Mouse (Mus musculus): Measurements from ENCODE around the gene Lifr. TPM values are rescaled to one million over a fixed set of nuclear protein-coding genes. Genes with fewer than 3 reads are reported as not detected.

Lifr gene
- polyA plus RNA-seq, 1 experiment from 2014 or later = 18.8 TPM

DNA sequence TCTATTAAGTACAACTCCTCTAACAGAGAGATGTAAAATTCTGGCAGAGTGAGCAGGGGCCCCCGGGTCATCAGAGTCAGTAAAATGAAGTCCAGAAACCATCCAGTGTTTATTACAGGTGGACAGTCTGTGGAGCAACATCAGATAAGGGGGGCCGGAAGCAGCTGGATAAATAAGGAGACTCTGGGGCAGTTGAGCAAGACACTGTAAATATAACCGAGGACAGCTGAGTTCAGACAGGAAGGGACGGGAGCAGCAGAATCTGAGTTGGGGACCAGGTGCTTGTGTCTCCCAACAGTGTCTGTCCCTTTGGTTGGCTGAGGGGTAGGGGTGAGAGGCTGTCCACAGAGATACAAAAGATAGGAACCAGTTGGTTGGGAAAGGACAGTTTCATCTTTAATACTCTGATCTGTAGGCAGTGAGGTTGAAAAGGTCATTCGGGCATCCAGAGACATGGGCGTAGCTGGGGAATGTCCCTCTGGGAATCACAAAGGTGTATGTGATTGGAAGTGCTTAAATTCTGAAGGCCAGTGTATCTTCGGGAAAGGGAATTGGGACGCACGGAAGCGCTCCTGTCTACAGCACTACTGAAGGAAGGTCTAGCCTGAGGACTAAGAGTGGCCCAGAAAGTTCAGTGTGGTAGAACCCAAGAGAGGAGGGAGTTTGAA lies 77.0 kb downstream of the Lifr start:
- Histone ChIP-seq H3K27me3 (replicated peaks) (no peaks in the 10 kb centered on the region), H3K4me1 (no peaks in the 10 kb centered on the region), H3K9ac (replicated peaks) (no peak overlapping the region), H3K4me2 (no peak overlapping the region), H3K27ac (replicated peaks) (no peak overlapping the region), H3K9me3 (replicated peaks) (no peaks in the 10 kb centered on the region), H3K4me3 (replicated peaks) (no peak overlapping the region), H3K36me3 (peaks cover 27% of the 10 kb centered on the region)
- ATAC-seq (ENCODE audit: low FRiP score) = no peak
- 92% methylated on average over 10 of the region's 10 CpGs for WGBS

DNA sequence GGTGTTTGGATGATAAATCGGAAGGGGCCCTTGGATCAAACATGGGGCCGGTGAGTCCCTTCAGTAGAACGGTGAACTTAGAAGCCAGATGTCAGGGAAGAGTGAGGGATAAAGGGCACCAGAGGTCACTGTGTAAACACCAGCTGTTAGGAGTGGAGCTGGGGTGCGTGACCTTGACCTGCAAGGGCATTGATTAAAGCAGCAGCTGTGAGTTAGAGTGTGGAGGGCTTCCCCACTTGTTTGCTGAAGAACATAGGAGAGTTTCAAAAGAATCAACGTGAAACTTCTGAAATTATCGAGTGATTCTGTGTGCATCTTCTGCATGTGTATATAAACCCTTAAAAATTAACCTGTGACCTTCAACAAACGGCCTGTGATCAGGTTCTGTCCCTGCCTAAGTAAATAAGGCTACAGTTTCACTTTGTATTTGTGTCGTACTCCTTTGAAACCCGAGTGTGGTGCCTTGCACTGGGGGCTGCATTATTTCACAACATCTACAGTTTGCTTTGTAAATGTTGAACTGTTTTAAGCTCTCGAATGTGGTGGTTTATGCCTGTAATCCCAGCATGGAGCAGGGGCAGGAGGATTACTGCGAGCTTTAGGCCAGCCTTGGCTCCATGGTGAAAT lies 77.6 kb downstream of the Lifr start:
- H3K36me3 ChIP-seq = peaks cover 27% of the 10 kb centered on the region
- H3K27ac ChIP-seq (replicated peaks) = no peak overlapping the region
- H3K27me3 ChIP-seq (replicated peaks) = no peaks in the 10 kb centered on the region
- no peak overlapping the region for H3K9ac ChIP-seq (replicated peaks)
- no peak overlapping the region for H3K4me2 ChIP-seq
- H3K9me3 ChIP-seq (replicated peaks) = no peaks in the 10 kb centered on the region
- H3K4me1 ChIP-seq = no peaks in the 10 kb centered on the region
- no peak overlapping the region for H3K4me3 ChIP-seq (replicated peaks)
- ATAC-seq (ENCODE audit: low FRiP score) = no peak
- WGBS = 76% methylated on average over 11 of the region's 11 CpGs

DNA sequence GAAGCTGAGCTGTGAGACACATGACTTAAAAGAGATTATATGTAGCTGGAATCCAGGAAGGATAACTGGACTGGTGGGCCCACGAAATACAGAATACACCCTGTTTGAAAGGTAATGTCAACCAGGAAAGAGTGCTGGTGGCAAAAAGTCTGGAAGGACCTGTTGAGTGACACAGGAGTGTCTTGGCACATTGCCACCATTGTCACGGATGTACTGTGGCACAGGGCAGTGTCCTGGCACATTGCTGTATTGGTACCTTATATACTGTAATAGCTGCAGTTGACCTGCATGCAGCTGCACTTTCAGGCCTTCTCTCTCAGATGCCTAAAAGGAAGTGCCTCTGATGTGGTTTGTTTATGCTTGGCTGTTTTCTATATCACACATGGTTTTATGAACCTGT lies 82.5 kb downstream of the Lifr start:
- 70% methylated on average over 2 of the region's 2 CpGs for WGBS
- Histone ChIP-seq H3K27ac (replicated peaks) (no peak overlapping the region), H3K27me3 (replicated peaks) (no peaks in the 10 kb centered on the region), H3K4me3 (replicated peaks) (no peak overlapping the region), H3K4me2 (no peak overlapping the region), H3K4me1 (no peaks in the 10 kb centered on the region), H3K9ac (replicated peaks) (no peak overlapping the region), H3K9me3 (replicated peaks) (no peaks in the 10 kb centered on the region), H3K36me3 (peaks cover 15% of the 10 kb centered on the region)
- ATAC-seq (ENCODE audit: low FRiP score) = no peak

DNA sequence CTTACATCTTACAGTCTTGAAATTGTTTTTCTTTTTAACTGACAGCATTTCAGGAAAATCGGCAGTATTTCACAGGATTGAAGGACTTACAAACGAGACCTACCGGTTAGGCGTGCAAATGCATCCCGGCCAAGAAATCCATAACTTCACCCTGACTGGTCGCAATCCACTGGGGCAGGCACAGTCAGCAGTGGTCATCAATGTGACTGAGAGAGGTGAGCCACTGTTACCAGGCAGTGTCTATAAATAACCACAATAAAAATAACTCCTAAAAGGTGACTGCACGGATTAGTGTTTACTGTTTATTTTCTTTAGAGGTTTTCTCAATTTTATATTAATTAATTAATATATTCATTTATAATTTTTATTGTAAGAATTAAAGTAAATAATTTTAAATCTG lies 82.9 kb downstream of the Lifr start:
- H3K36me3 ChIP-seq = peaks cover 15% of the 10 kb centered on the region
- H3K4me1 ChIP-seq = no peaks in the 10 kb centered on the region
- ATAC-seq (ENCODE audit: low FRiP score) = no peak
- no peak overlapping the region for H3K4me3 ChIP-seq (replicated peaks)
- no peak overlapping the region for H3K27ac ChIP-seq (replicated peaks)
- WGBS = 83% methylated on average over 7 of the region's 7 CpGs
- H3K9ac ChIP-seq (replicated peaks) = no peak overlapping the region
- H3K27me3 ChIP-seq (replicated peaks) = no peaks in the 10 kb centered on the region
- no peak overlapping the region for H3K4me2 ChIP-seq
- H3K9me3 ChIP-seq (replicated peaks) = no peaks in the 10 kb centered on the region

DNA sequence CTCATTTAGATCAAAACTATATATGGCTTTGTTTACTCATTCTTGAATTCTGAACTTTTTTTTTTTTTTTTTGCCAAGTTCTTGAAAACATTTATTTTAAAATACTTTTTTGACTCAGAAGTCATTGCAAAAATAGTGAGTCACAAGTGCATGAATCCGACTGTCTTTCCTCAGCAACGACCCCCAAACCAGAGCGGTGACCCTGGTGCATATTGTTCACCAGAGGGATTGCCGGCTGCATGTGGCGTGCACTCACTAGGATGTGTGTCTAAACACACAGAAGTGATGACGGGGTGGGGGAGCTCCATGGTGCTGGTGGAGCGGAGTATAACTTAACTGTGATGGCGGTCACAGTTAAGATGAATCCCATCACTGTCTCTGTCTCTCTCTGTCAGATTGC lies 83.4 kb downstream of the Lifr start:
- WGBS = 87% methylated on average over 8 of the region's 8 CpGs
- no peaks in the 10 kb centered on the region for H3K27me3 ChIP-seq (replicated peaks)
- no peak for ATAC-seq (ENCODE audit: low FRiP score)

DNA sequence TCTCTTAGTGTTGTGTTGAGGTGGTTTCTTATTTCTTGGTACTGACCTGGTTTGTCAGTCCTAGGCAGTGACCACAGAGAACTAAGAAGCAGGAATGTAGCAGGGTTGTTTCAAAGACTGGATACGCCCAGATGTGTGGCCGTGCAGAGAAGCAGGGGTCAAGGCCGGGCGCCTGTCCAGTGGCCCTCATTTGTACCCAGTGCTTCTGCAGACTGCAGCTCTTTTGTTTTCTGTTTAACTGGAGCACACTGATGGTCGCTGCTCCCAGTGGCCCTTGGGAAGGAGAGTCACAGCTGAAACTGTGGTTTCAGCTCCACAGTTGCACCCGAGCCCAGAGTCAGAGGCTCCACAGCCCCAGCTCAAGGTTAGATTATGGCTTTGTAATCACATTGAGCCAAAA lies 90.2 kb downstream of the Lifr start:
- no peak for ATAC-seq (ENCODE audit: low FRiP score)
- WGBS = 59% methylated on average over 6 of the region's 6 CpGs
- H3K27me3 ChIP-seq (replicated peaks) = no peaks in the 10 kb centered on the region
- no peak overlapping the region for H3K4me2 ChIP-seq
- no peak overlapping the region for H3K9ac ChIP-seq (replicated peaks)
- H3K4me3 ChIP-seq (replicated peaks) = no peak overlapping the region
- peaks cover 25% of the 10 kb centered on the region for H3K36me3 ChIP-seq
- H3K4me1 ChIP-seq = no peaks in the 10 kb centered on the region
- no peak overlapping the region for H3K27ac ChIP-seq (replicated peaks)
- H3K9me3 ChIP-seq (replicated peaks) = no peaks in the 10 kb centered on the region

More for the DNA sequence above, 83.4 kb downstream of the Lifr start:
- Histone ChIP-seq H3K9me3 (replicated peaks) (no peaks in the 10 kb centered on the region), H3K9ac (replicated peaks) (no peak overlapping the region), H3K4me2 (no peak overlapping the region), H3K27ac (replicated peaks) (no peak overlapping the region), H3K4me1 (no peaks in the 10 kb centered on the region), H3K4me3 (replicated peaks) (no peak overlapping the region), H3K36me3 (peaks cover 15% of the 10 kb centered on the region)

DNA sequence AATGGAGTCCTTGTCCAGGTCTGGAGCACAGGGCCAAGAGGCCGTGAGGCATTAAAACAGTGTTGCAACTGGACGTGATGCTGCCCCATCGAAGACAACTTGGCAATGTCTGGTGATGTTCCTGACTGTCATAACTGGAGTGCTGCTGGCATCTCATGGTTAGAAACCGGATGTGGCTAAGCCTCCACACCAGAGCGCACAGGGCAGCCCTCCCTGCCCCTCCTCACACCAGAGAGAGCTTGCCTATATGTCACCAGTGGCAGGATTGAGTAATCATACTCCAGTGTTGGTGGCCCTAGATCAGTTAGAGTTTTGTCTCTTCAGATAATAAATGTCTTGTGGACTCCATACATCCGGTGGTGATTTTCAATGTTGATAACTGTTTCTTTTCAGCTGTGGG lies 97.3 kb downstream of the Lifr start:
- Histone ChIP-seq H3K9me3 (replicated peaks) (no peaks in the 10 kb centered on the region), H3K36me3 (peaks cover 46% of the 10 kb centered on the region), H3K27ac (replicated peaks) (no peak overlapping the region), H3K9ac (replicated peaks) (no peak overlapping the region), H3K4me3 (replicated peaks) (no peak overlapping the region), H3K27me3 (replicated peaks) (no peaks in the 10 kb centered on the region), H3K4me1 (no peaks in the 10 kb centered on the region), H3K4me2 (no peak overlapping the region)
- WGBS = 85% methylated on average over 6 of the region's 6 CpGs
- ATAC-seq (ENCODE audit: low FRiP score) = no peak

DNA sequence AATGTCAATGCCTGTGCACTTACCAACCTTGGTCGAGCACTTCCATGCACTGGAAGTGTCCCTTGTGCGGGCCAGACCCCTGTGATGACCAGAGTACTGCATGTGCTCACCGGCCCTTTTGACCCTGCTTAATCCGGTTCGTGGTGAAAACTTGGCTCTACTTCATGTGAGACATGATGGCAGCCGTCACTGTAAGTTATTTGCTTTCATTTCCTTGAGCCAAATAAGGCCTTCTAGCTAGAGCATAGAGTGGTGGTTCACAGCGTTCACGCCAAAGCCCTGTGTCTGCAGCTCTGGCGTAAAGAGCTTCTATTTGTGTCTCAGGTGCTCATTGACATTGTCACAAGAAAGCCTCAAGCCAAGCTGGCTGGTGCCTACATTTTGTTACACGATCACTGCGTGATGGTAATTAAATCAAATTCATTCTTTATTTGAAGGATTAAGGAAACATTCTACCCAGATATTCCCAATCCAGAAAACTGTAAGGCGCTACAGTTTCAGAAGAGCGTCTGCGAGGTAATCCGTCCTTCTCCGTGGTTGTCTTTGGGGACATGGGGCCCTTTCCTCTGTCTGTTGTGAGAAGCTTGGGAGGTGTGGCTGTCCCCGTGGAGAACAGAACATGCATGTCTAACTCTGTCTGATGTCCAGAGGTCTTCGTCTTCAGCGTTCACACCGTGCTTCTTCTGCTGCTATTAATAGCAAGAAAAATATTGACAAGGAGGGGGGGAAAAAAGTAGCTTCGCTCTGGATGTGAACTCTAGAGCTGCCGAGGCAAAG lies 99.5 kb downstream of the Lifr start:
- no peak for ATAC-seq (ENCODE audit: low FRiP score)
- Histone ChIP-seq H3K36me3 (peaks cover 39% of the 10 kb centered on the region), H3K4me3 (replicated peaks) (no peak overlapping the region), H3K9me3 (replicated peaks) (no peaks in the 10 kb centered on the region), H3K4me2 (no peak overlapping the region), H3K27ac (replicated peaks) (no peak overlapping the region), H3K4me1 (peaks cover 14% of the 10 kb centered on the region; the same call in 1 of the 2 replicates), H3K27me3 (replicated peaks) (no peaks in the 10 kb centered on the region), H3K9ac (replicated peaks) (no peak overlapping the region)
- 93% methylated on average over 22 of the region's 22 CpGs for WGBS

DNA sequence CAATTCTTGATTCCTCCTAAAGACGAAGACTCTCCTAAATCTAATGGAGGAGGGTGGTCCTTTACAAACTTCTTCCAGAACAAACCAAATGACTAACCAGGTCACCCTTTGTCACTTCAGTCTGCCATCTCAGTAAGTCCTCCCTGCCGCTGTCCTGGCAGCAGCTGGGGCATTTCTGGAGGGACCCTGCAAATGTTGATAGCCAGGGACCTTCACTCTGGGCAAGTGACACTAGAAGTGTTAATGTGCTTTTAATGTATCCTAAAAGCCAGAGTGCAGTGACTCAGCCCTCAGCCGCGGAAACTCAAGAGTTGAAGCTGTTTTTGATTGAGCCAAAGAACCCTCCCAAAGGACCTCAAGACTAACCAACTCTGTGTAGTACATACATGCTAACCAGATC lies 100.7 kb downstream of the Lifr start:
- H3K27ac ChIP-seq (replicated peaks) = no peak overlapping the region
- H3K4me3 ChIP-seq (replicated peaks) = no peak overlapping the region
- H3K9ac ChIP-seq (replicated peaks) = no peak overlapping the region

DNA sequence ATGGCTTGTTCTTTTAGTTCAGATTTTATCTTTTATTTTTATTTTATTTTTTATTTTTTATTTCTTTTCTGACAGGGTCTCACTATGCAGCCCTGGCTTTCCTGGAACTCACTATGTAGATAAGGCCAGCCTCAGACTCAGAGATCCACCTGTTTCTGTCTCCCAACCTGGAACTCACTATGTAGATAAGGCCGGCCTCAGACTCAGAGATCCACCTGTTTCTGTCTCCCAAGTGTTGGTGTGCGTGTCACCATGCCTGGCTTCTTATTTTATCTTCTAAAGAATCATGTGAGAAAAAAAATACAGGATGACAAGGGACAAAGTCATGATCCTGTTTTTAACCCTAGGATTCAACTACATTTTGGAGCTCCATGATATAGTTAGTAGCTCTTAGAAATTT lies 102.2 kb downstream of the Lifr start:
- peaks cover 16% of the 10 kb centered on the region for H3K4me1 ChIP-seq
- H3K36me3 ChIP-seq = peaks cover 20% of the 10 kb centered on the region
- H3K9me3 ChIP-seq (replicated peaks) = no peaks in the 10 kb centered on the region
- H3K4me2 ChIP-seq = no peak overlapping the region
- WGBS = 95% methylated on average over 2 of the region's 2 CpGs
- H3K27ac ChIP-seq (replicated peaks) = no peak overlapping the region
- no peaks in the 10 kb centered on the region for H3K27me3 ChIP-seq (replicated peaks)
- no peak overlapping the region for H3K9ac ChIP-seq (replicated peaks)
- no peak overlapping the region for H3K4me3 ChIP-seq (replicated peaks)
- ATAC-seq (ENCODE audit: low FRiP score) = no peak

More for the DNA sequence above, 100.7 kb downstream of the Lifr start:
- Histone ChIP-seq H3K4me2 (no peak overlapping the region), H3K9me3 (replicated peaks) (no peaks in the 10 kb centered on the region), H3K27me3 (replicated peaks) (no peaks in the 10 kb centered on the region), H3K36me3 (peaks cover 29% of the 10 kb centered on the region), H3K4me1 (peaks cover 16% of the 10 kb centered on the region)
- ATAC-seq (ENCODE audit: low FRiP score) = no peak
- 93% methylated on average over 4 of the region's 4 CpGs for WGBS

DNA sequence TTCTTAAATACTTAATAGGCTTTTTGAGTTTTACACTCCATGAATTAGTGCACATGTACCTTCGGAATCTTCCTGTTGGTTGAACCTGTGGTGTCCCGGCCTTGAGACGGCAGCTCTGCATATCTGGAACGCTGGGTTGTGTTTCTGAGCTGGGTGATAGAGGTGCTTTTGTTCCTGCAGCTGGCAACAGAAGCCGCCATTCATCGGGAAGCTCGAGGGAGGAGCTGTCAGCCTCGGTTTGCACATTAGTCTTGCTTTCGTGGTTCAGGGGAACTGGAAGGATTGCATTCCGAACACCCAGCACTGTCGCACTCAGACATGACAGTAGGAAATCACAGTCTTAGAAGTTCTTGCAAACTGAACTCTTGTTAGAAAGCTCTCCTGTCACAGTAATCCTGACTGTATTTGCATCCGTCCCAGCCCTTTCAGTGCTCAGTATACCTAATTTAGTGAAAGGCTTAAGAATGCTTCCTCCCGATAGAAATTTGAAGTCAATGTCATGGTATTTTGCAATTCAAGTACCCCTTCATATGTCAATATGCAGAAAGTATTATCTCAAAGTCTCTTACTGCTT lies 103.8 kb downstream of the Lifr start:
- WGBS = 12% methylated on average over 13 of the region's 13 CpGs
- H3K4me2 ChIP-seq = no peak overlapping the region
- no peak overlapping the region for H3K9ac ChIP-seq (replicated peaks)
- H3K9me3 ChIP-seq (replicated peaks) = no peaks in the 10 kb centered on the region
- H3K36me3 ChIP-seq = peaks cover 20% of the 10 kb centered on the region
- no peaks in the 10 kb centered on the region for H3K27me3 ChIP-seq (replicated peaks)
- no peak overlapping the region for H3K4me3 ChIP-seq (replicated peaks)
- H3K4me1 ChIP-seq = peaks cover 25% of the 10 kb centered on the region
- peak overlapping the region; percentile 64 for H3K27ac ChIP-seq (replicated peaks)
- ATAC-seq (ENCODE audit: low FRiP score) = peak; percentile 71
